Mouse (Mus musculus) T-helper 17 cell (primary cell): ENCODE results near the gene Ccdc142.

Source experiments
- in situ Hi-C, 2 experiments: fragments of 300-600 bp; cut with MboI, MseI; formaldehyde crosslinking; loops; 1 replicate in 1 of 2; 2 replicates in 1 of 2; pipeline ENCODE4 v1.15.1; 2025; ENCODE audit warnings: high pct_unique_total_duplicates in 2 of 2

Gene Ccdc142

DNA sequence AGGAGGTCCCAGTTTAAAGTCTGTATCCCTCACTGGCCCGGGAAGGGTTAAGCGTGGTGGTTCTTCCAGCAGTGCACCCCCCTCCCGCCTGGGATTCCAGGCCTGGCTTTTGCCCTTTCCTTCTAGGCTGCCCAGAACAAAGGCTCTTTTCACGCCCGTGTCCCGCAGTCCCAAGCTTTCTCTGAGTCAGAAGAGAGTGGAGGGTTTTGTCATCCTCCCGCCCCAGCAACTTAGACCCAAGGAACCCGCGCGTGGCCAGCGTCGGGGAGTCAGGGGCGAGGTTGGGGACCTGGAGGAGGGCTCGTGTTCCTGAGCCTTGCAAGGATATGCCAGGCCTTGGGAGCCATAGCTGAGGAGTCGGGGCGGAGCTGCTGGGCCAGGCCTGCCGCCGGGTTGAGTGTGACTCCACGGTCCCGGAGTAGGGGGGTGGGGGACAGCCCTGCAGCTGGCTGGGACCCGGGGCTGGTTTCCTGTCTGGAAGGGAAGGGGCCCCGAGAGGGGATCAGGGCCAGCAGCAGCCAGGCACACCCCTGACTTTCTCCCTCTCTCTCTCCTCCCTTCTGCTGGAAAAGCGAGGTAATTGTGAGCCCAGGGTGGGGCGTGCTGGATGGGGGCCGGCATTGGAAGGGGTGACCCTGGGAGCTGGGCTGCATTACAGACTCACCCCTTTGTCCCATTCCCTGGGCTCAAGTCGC lies 35.6 kb downstream of the Ccdc142 start:
- in situ Hi-C loops: no loop called here

DNA sequence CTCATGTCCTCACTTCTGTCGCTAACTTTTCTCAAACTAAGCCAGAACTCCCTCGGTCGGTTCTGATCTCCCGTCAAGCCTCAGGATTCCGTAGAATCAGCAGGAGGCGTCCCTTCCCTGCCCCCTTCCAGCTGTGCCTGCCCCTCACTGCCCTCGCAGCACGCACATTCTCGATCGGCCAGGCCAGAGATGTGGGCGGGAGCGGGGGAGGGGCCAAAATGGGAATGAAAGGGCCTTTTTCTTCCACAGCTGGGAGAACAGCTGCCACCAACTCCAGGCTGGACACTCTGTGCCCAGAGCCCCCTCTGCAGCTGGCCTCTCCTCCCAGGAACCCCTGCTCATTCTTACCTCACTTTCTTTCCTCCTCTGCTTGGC lies 36.2 kb downstream of the Ccdc142 start:
- in situ Hi-C loops: no loop called here

DNA sequence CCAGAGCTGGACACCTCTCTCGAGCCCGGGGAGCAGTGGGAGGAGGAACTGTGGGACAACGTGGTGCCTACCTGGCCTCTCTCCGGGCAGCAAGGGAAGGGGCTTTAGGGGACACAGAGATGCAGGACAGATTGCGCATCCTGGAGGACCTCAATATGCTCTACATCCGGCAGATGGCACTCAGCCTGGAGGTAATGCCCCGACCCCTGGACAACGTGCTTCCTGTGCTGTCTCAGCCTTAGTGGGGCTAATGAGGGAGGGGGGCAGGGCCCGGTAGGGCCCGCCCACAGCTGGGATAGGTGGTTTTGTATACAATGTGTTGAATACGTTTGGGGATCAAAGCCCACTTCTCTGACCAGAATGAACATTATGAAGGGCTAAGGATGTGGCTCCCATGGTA lies 36.7 kb downstream of the Ccdc142 start:
- in situ Hi-C loops: no loop called here

DNA sequence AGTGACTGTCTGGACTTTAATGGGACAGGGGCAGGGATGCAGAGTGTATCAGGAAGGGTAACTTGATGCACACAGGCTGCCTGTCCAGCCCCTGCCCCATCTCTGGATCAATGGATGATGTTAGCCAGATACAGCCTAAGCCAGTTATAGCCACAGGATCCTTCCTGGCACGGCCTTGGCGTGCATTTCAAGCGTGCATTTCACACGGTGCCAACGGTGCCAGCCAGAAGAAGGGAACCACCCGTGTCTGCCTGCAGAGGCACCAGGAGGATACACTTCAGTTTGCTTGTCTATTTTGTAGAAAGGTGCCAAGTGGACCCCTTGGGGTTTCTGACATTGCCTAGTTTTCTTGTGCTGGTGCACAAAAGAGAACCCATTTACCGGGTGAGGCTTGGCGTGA lies 38.6 kb downstream of the Ccdc142 start:
- in situ Hi-C loops: no loop called here

DNA sequence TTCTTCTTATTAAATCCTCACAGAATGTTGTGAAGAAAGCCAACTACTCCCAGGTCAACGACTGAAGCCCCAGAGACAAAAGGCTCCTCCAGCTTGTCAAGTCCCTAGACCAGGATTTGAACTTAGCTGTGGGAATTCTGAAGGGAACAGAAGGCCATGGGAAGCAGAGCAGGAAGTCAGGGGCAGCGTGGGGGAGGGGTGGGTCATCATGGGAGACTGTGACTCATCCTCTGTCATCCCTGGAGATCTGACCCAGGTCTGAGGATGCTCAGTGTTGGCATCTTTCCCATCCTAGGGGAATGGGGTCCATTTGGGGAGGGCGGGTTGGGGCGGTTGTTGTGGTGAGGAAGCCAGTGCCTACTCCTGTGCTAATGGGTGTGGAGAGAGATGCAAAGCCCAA lies 40.2 kb downstream of the Ccdc142 start:
- in situ Hi-C loops: no loop called here

DNA sequence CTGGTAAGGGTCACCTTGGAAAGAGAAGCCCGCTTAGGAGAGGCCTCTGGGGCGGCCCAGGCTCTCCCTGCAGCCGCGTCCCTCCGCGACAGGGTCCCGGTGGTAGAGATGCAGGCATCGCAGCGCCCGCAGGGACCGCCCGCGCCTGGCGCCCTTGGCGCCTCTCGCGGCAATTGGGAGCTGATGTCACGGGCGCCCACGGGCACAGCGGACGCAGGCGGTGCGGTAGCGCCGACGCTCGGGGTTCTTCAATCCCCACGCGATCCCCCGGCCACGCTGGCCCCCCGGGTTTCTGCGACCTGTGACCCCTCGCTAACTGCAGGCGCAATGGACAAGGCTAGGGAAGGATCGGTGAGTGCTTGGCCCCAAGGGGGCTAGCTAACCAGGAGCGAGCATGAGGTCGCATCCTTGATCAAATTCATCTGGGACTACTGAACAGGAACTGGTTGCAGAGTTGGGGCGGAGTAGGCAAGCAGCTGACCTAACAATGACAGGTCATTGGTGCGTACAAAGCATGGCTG lies 40.9 kb downstream of the Ccdc142 start:
- in situ Hi-C loops: no loop called here

DNA sequence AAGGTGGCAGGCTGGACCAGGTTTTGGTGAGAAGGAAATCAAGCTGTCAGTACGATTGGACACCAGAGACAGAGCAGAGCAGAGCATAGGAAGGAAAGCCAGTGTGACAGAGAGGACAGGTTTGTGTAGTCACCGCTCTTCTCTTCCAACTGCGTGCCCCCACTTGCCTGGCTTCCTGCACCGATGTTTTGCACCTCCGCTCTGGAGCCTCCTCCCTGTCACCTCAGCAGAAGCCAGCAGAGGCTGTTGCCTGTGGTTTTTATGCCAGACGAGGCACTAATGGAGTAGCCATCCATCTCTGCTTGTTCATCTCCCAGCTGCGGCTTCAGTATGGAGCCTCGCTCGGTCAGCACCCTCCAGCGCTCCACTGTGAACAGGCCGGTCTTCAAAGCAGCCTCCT lies 41.5 kb downstream of the Ccdc142 start:
- in situ Hi-C loops: no loop called here

DNA sequence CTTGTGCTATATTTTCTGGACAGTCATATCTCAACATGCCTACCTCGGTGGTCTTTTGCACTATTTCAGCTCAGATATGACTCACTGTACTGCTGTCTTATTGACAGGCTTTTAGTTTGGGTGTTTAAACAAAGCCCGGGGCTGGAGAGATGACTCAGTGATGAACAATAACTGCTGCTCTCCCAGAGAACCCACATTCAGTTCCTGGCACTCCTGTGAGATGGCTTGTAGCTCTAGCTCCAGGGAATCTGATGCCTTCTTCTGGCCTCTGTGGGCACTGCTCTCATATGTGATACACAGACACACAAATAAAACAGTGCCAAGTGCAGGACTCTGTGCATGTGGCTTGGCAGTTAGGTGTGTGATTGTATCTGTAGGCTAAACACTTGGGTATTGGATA lies 43.8 kb downstream of the Ccdc142 start:
- in situ Hi-C loops: no loop called here

DNA sequence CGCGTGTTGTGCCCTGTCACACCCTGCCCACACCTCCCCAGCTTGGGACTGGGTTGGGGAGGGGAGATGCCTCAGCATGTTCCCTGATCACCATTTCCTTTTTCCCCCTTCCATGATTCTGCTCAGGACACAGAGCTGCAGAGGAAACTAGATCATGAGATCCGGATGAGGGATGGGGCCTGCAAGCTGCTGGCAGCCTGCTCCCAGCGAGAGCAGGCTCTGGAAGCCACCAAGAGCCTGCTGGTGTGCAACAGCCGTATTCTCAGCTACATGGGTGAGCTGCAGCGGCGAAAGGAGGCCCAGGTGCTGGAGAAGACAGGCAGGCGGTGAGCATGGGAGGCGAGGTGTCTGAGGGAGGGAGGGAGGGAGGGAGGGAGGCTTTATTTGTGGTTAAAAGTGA lies 44.4 kb downstream of the Ccdc142 start:
- in situ Hi-C loops: no loop called here

DNA sequence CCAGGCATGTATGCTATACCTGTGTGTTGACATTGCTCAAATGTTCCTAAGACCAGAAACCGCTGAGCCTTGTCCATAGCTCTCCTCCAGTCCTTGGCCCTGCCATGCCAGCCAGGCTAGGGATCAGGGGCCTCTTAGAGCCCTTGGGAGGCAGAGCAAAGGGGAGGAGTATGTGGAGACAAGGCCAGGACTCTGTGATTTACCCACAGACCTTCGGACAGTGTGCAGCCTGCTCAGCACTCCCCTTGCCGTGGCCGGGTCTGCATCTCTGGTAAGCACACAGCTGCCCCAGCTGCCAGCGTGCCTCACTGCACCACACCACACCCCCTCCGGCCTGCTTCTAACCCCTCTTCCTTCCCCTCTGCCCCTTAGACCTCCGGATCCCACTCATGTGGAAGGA lies 45.9 kb downstream of the Ccdc142 start:
- in situ Hi-C loops: no loop called here

DNA sequence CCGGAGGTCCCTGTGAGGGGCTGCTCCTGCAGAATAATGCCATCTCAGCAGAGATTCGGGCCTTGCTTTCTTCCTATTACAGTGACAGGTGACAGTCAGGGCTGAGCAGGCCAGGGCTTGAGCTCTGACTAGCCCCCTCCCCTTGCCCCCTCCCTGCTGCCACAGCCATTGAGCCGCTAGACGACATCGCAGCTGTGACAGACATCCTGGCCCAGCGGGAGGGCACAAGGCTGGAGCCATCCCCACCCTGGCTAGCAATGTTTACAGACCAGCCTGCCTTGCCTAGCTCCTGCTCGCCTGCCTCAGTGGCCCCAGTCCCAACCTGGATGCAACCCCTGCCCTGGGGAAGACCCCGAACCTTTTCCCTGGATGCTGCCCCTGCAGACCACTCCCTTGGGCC lies 50.3 kb downstream of the Ccdc142 start:
- in situ Hi-C loops: no loop called here

DNA sequence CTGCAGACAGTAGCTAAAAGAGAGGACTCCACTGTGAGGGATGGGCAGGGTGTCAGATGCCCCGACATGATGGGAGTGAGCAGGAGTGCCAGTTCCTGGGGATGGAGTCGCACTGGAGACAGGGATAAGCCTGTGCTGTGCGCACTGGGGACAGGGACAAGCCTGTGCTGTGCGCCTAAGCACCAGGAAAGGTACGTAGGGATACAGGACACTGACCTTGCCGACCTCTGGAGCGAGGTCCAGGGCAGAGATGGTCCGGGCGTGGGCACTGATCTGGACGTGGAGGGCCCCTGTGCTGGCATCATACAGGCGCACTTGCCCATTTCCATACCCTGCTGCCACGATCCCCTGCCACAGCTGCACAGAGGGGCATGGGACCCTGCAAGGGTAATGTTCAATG lies 51.6 kb downstream of the Ccdc142 start:
- in situ Hi-C loops: no loop called here

DNA sequence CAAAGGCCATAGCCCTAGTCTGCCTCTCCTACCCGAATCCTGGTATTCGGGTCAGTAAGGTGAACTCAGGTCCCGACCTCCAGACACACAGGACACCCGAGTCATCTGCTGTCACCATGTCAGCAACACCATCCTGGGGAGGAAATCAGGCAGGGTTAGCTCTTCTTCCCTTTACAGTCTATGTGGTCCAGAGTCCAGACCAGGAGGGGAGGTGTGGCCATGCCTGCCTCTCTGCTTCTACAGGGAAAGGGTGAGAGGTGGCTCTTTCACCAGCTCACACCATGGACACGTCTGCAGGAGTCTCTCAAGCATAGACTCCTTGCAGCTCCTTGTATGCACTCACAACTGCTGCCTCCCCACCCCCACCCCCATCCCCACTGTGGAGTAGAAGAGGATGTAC lies 52.1 kb downstream of the Ccdc142 start:
- in situ Hi-C loops: no loop called here

DNA sequence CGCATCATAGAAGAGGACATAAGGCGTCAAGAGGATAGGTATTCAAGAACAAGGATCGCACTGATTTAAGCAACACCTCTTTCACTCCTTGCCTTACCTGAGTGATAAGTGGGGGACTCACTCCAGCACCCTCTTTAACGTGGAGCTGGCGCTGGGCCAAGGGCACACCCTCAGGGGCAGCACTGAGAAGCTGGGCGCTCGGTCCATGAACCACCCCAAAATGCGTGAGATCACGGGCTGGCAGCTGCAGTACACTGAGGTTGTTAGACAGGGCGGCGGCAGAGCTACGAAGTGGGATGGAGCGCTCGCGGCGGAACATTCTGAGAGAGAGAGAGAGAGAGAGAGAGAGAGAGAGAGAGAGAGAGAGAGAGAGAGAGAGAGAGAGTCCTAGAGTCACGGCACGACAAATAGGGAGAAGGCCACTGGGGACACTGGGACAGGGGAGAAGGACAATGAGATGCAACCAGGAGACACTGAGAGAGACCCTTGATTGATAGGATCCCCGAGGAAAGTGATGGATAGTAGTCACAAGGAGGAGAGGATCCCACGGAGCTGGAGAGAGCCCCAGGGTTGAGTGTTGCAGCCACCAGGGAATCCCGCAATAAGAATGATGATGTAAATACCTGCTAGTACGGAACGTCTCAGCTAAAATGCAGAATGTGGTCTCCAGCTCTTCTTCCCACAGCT lies 54.3 kb downstream of the Ccdc142 start:
- in situ Hi-C loops: no loop called here

DNA sequence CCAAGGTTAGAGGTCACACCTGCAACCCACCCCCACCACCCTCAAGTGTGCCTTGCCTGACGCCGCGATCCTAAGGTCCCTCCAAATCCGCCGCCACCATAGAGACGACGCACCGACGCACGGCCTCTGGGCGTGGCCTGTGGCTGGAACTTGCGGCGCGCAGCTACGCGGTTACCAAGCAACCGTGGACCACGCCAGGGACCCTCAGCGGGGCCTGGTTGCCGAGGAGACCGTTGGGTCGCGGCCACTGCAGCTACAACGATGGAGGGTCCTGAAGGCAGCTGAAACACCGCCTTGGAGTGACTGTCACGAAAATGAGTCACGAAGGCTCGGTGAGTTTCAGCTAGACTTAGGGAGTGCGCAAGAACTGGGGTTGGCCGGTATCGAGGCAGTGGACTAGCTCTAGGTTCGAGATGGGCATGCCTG lies 54.9 kb downstream of the Ccdc142 start, which contains the start of the genes Wdr54 and 1700003E16Rik:
Wdr54 (minus strand) TSS at position 139 of the 426 bp plus-strand sequence.
1700003E16Rik (plus strand) TSS at position 146 of the 426 bp plus-strand sequence.
- in situ Hi-C loops: no loop called here
